Mouse (Mus musculus) forebrain, embryonic 10.5 days (tissue): ENCODE data around the gene Gabpb1. TPM values are rescaled to one million over a fixed set of nuclear protein-coding genes. Genes with fewer than 3 reads are reported as not detected.

Source experiments
- polyA plus RNA-seq: library from polyadenylated mRNA; unstranded; fragments of >200 nt; fragmentation: Nextera tagmentation; extraction: Ambion mirVana; gene quantifications from 2 replicates; pipeline ENCODE4 v1.2.1, GENCODE M21; 2016

Gene Gabpb1
- polyA plus RNA-seq, 1 experiment from 2014 or later: 77.4 TPM

Other genes starting within 250 kb of the Gabpb1 start
- 0.50 and 0.99 TPM in 2 replicates for gene Atp8b4, start 175.7 kb downstream of the Gabpb1 start, polyA plus RNA-seq
- gene Slc27a2, start 123.9 kb downstream of the Gabpb1 start, polyA plus RNA-seq: 3.1 TPM in 2 replicates
- gene Hdc, start 57.0 kb downstream of the Gabpb1 start, polyA plus RNA-seq: 0.31 and 0.42 TPM in 2 replicates
- 40.3 and 44.6 TPM in 2 replicates for gene Usp8, start 31.0 kb upstream of the Gabpb1 start, polyA plus RNA-seq
- gene Usp50, start 107.1 kb upstream of the Gabpb1 start, polyA plus RNA-seq: 2.4 TPM in 2 replicates
- 48.7 and 49.2 TPM in 2 replicates for gene Trpm7, start 199.9 kb upstream of the Gabpb1 start, polyA plus RNA-seq